Mouse (Mus musculus) yolk sac, embryonic 10.5 days (tissue): ENCODE results near the gene Patj.
"Not testable (repeated sequence)": the region's sequence is repeated elsewhere in the genome, so short reads cannot be mapped to it uniquely, and the experiment has no call there.

Experiments used
- DNase-seq: peaks from one replicate; pipeline ENCODE4 v3.0.0-alpha.2; 2017; ENCODE audit warnings: low spot score

Patj gene

GRCm38 (mm10) chr4:98395690-98396437, at the start of gene Patj:
TSS of gene Patj (plus strand) at chr4:98395785.
- peak; percentile 88 for DNase-seq

GRCm38 (mm10) chr4:98348580-98348979, 47.0 kb upstream of the Patj start:
- no peak for DNase-seq

- no peak for DNase-seq
Measured at GRCm38 (mm10) chr4:98358034-98358809, 37.4 kb upstream of the Patj start.

GRCm38 (mm10) chr4:98375401-98375800, 20.2 kb upstream of the Patj start:
- DNase-seq = no peak

- no peak for DNase-seq
Measured at GRCm38 (mm10) chr4:98376943-98377342, 18.6 kb upstream of the Patj start.

- DNase-seq = peak; percentile 82
Measured at GRCm38 (mm10) chr4:98382716-98383424, 12.7 kb upstream of the Patj start, which contains the start of gene Tm2d1. TSS of gene Tm2d1 (minus strand) at chr4:98383306.

GRCm38 (mm10) chr4:98385036-98385435, 10.5 kb upstream of the Patj start:
- no peak for DNase-seq

- DNase-seq = no peak
Measured at GRCm38 (mm10) chr4:98395346-98395689, 267 bp upstream of the Patj start.

- peak; percentile 59 for DNase-seq
Measured at GRCm38 (mm10) chr4:98400926-98401583, 5.5 kb downstream of the Patj start.

GRCm38 (mm10) chr4:98401584-98401962, 6.0 kb downstream of the Patj start:
- no peak for DNase-seq

- DNase-seq = no peak
Measured at GRCm38 (mm10) chr4:98403492-98403891, 7.9 kb downstream of the Patj start.

- DNase-seq = no peak
Measured at GRCm38 (mm10) chr4:98404412-98404811, 8.8 kb downstream of the Patj start.

- no peak for DNase-seq
Measured at GRCm38 (mm10) chr4:98408455-98408854, 12.9 kb downstream of the Patj start.

GRCm38 (mm10) chr4:98415150-98415549, 19.6 kb downstream of the Patj start:
- DNase-seq = not testable (repeated sequence)

- no peak for DNase-seq
Measured at GRCm38 (mm10) chr4:98428371-98428770, 32.8 kb downstream of the Patj start.

- no peak for DNase-seq
Measured at GRCm38 (mm10) chr4:98435641-98436457, 40.3 kb downstream of the Patj start.

- no peak for DNase-seq
Measured at GRCm38 (mm10) chr4:98436664-98437363, 41.2 kb downstream of the Patj start.

- DNase-seq = no peak
Measured at GRCm38 (mm10) chr4:98439261-98440005, 43.8 kb downstream of the Patj start.

GRCm38 (mm10) chr4:98441248-98441647, 45.7 kb downstream of the Patj start:
- no peak for DNase-seq
